Mouse (Mus musculus) brain, embryonic 14.5 days (tissue): ENCODE data around the gene Ppp1r10. TPM values are rescaled to one million over a fixed set of nuclear protein-coding genes. Genes with fewer than 3 reads are reported as not detected.

Experiments used
- DNase-seq: peaks from one replicate; pipeline ENCODE4 v3.0.0-alpha.2; 2011; ENCODE audit warnings: low read depth
- CTCF ChIP-seq: fragments of 200-500 bp; IDR thresholded peaks from 2 replicates; pipeline ENCODE4 v1.5.1; 2012; ENCODE audit warnings: inconsistent platforms, mild to moderate bottlenecking, moderate library complexity, borderline replicate concordance; ENCODE audit not compliant: insufficient read depth, insufficient read length; ENCODE audit errors: extremely low read depth
- POLR2A ChIP-seq: fragments of 200-500 bp; IDR thresholded peaks from 2 replicates; pipeline ENCODE4 v1.6.1; 2012; ENCODE audit warnings: mild to moderate bottlenecking, inconsistent platforms, borderline replicate concordance; ENCODE audit not compliant: poor library complexity, insufficient read depth, insufficient read length, severe bottlenecking; ENCODE audit errors: extremely low read depth
- polyA plus RNA-seq: library from polyadenylated mRNA; depleted of rRNA; stranded (reverse); fragments of >200 nt; gene quantifications from 2 replicates; pipeline ENCODE4 v1.2.3, GENCODE M21; 2012; rRNA removed

The Ppp1r10 gene
- polyA plus RNA-seq, 1 experiment: 60.8 TPM

DNA sequence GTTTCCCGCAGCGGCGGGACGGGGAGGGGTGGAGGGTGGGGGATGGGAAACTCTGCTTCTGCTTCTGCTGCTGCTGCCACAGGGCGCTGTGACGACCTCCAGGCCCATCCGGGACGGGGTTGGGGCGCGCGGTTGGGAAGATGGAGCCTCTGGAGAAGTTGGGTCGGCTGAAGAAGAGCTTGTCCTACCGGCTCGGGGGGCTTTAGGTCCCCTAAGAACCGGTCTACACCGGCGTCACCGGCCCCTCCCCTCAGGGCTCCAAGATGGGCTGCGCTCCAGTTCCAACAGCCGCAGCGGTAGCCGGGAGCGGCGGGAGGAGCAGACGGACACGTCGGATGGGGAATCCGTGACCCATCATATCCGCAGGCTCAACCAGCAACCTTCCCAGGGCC, 64.1 kb downstream of the Ppp1r10 start:
- DNase-seq: peak; percentile 63
- TF ChIP-seq CTCF: no peak
- no peak for TF ChIP-seq POLR2A

DNA sequence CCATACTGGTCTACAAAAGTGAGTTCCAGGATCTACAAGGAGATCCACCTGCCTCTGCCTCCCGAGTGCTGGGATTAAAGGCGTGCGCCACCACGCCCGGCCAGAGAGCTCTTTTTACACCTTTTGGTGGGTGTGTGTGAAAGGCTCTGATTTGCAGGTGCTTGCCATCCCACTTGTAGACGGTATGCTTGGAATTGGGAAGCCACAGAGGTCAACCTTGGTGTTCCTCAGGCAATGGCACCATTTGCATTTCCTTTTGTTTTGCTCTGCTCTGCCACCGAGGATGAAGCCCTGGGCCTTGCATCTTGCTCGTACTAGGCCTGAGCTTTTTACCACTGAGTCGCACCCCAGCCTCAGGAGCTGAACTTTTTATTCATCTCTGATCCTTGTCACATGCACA, 65.5 kb downstream of the Ppp1r10 start:
- no peak for TF ChIP-seq CTCF
- TF ChIP-seq POLR2A: no peak
- DNase-seq: no peak

Other genes with a start within 250 kb of the Ppp1r10 start
- gene Vars2, start 248.8 kb upstream of the Ppp1r10 start, polyA plus RNA-seq: 36.8 and 40.6 TPM in 2 replicates
- 28.8 and 40.8 TPM in 2 replicates for gene Gtf2h4, start 242.7 kb upstream of the Ppp1r10 start, polyA plus RNA-seq
- 99.6 and 112 TPM in 2 replicates for gene Ddr1, start 211.8 kb upstream of the Ppp1r10 start, polyA plus RNA-seq
- gene Ier3, start 94.8 kb upstream of the Ppp1r10 start, polyA plus RNA-seq: 4.8 and 5.1 TPM in 2 replicates
- 87.1 and 101 TPM in 2 replicates for gene Flot1, start 93.2 kb upstream of the Ppp1r10 start, polyA plus RNA-seq
- 3,347 and 3,555 TPM in 2 replicates for gene Tubb5, start 78.1 kb upstream of the Ppp1r10 start, polyA plus RNA-seq
- gene Mdc1, start 74.9 kb upstream of the Ppp1r10 start, polyA plus RNA-seq: 18.8 and 23.7 TPM in 2 replicates
- 26.9 and 38.3 TPM in 2 replicates for gene Nrm, start 55.1 kb upstream of the Ppp1r10 start, polyA plus RNA-seq
- gene Ppp1r18, start 50.8 kb upstream of the Ppp1r10 start, polyA plus RNA-seq: 46.9 and 48.9 TPM in 2 replicates
- 66.0 and 71.9 TPM in 2 replicates for gene Dhx16, start 36.6 kb upstream of the Ppp1r10 start, polyA plus RNA-seq
- 83.5 and 92.4 TPM in 2 replicates for gene 2310061I04Rik, start 19.0 kb upstream of the Ppp1r10 start, polyA plus RNA-seq
- gene Atat1, start 6.4 kb upstream of the Ppp1r10 start, polyA plus RNA-seq: 638 and 656 TPM in 2 replicates
- gene Mrps18b, start within 50 bp of the Ppp1r10 start, polyA plus RNA-seq: 43.9 and 51.4 TPM in 2 replicates
- gene Abcf1, start 53.3 kb downstream of the Ppp1r10 start, polyA plus RNA-seq: 78.3 and 89.3 TPM in 2 replicates
- 31.2 and 52.4 TPM in 2 replicates for gene Gnl1, start 63.4 kb downstream of the Ppp1r10 start, polyA plus RNA-seq
- gene Prr3, start 63.8 kb downstream of the Ppp1r10 start, polyA plus RNA-seq: 72.1 and 81.6 TPM in 2 replicates
- gene H2-T24, start 104.1 kb downstream of the Ppp1r10 start, polyA plus RNA-seq: 0.08 and 0.19 TPM in 2 replicates
- 5.4 and 9.9 TPM in 2 replicates for gene H2-T23, start 116.4 kb downstream of the Ppp1r10 start, polyA plus RNA-seq
- 6.5 and 8.0 TPM in 2 replicates for gene H2-T22, start 126.3 kb downstream of the Ppp1r10 start, polyA plus RNA-seq
- gene Gm6034, start 126.5 kb downstream of the Ppp1r10 start, polyA plus RNA-seq: not detected in 2 replicates
- 0.06 TPM in 1 of 2 replicates, not detected in the other for gene Gm11127, start 141.9 kb downstream of the Ppp1r10 start, polyA plus RNA-seq
- not detected in 2 replicates for gene Gm19684, start 205.2 kb downstream of the Ppp1r10 start, polyA plus RNA-seq
- gene Gm7030, start 213.0 kb downstream of the Ppp1r10 start, polyA plus RNA-seq: not detected in 2 replicates